Mouse (Mus musculus): ENCODE data around the gene Col9a3. TPM values are rescaled to one million over a fixed set of nuclear protein-coding genes. Genes with fewer than 3 reads are reported as not detected.

The Col9a3 gene
- total and polyA plus RNA-seq, 3 experiments: 0.15 to 0.56 TPM; not detected in 1

GRCm38 (mm10) chr2:180641576-180642554 is 44.3 kb downstream of the Col9a3 start:
- no peaks in the 10 kb centered on the region for H3K36me3 ChIP-seq (ENCODE audit: control insufficient read depth in 1 of 2, insufficient read depth in 2 of 2, low read length in 2 of 2)
- H3K4me3 ChIP-seq (ENCODE audit: control insufficient read depth in 1 of 2, insufficient read depth in 1 of 2, low read depth in 2 of 2, low read length in 2 of 2): no peak overlapping the region
- no peak overlapping the region for H3K27ac ChIP-seq (ENCODE audit: control insufficient read depth, low read depth, low read length)
- peaks cover 0 to 2% of the 10 kb centered on the region in 2 experiments; a peak in 2 of 4 replicates for H3K27me3 ChIP-seq (ENCODE audit: control insufficient read depth in 1 of 2, insufficient read depth in 2 of 2, low read length in 2 of 2)
- H3K4me1 ChIP-seq (ENCODE audit: control insufficient read depth in 1 of 2, insufficient read depth in 2 of 2, low read length in 2 of 2): no peaks in the 10 kb centered on the region
- H3K9ac ChIP-seq (ENCODE audit: control insufficient read depth, low read depth, low read length, poor library complexity, severe bottlenecking): no peak overlapping the region
- DNase-seq (ENCODE audit: low read depth, low spot score): no peak
- H3K79me2 ChIP-seq (ENCODE audit: control insufficient read depth, insufficient read depth, low read length, poor library complexity): no peaks in the 10 kb centered on the region
- no peaks in the 10 kb centered on the region for H3K9me3 ChIP-seq (replicated peaks; ENCODE audit: insufficient read depth, low read length)
- no peak for TF ChIP-seq USF1 (IDR thresholded peaks at IDR 0.05; ENCODE audit: low read depth, low read length)
- no peak for TF ChIP-seq MAZ (IDR thresholded peaks at IDR 0.05; ENCODE audit: low read depth, low read length)
- TF ChIP-seq ZMIZ1 (IDR thresholded peaks at IDR 0.05; ENCODE audit: low read depth, low read length): no peak

- Histone ChIP-seq H3K36me3 (ENCODE audit: control insufficient read depth in 1 of 2, insufficient read depth in 2 of 2, low read length in 2 of 2) (no peaks in the 10 kb centered on the region), H3K9me3 (replicated peaks; ENCODE audit: insufficient read depth, low read length) (no peaks in the 10 kb centered on the region), H3K27ac (ENCODE audit: control insufficient read depth, low read depth, low read length) (no peak within 1 kb of the TSS), H3K27me3 (ENCODE audit: control insufficient read depth in 1 of 2, insufficient read depth in 2 of 2, low read length in 2 of 2) (peaks cover 0 to 3% of the 10 kb centered on the region in 2 experiments; a peak in 3 of 4 replicates), H3K79me2 (ENCODE audit: control insufficient read depth, insufficient read depth, low read length, poor library complexity) (no peaks in the 10 kb centered on the region), H3K4me3 (ENCODE audit: control insufficient read depth in 1 of 2, insufficient read depth in 1 of 2, low read depth in 2 of 2, low read length in 2 of 2) (no peak within 1 kb of the TSS), H3K9ac (ENCODE audit: control insufficient read depth, low read depth, low read length, poor library complexity, severe bottlenecking) (no peak within 1 kb of the TSS), H3K4me1 (ENCODE audit: control insufficient read depth in 1 of 2, insufficient read depth in 2 of 2, low read length in 2 of 2) (no peaks in the 10 kb centered on the region)
- DNase-seq (ENCODE audit: low read depth, low spot score): no peak
- TF ChIP-seq MYB (IDR thresholded peaks at IDR 0.05; ENCODE audit: low read depth, low read length): no peak
- no peak for TF ChIP-seq TCF12 (IDR thresholded peaks at IDR 0.05; ENCODE audit: low read depth, low read length)
- no peak for TF ChIP-seq CHD1 (IDR thresholded peaks at IDR 0.05; ENCODE audit: low read depth, low read length)
- no peak for TF ChIP-seq GATA1 (IDR thresholded peaks at IDR 0.05; ENCODE audit: low read depth, low read length)
- no peak for TF ChIP-seq GABPA (IDR thresholded peaks at IDR 0.05; ENCODE audit: low read depth, low read length)
- no peak for TF ChIP-seq SMC3 (IDR thresholded peaks at IDR 0.05; ENCODE audit: low read depth, low read length)
- TF ChIP-seq NRF1 (IDR thresholded peaks at IDR 0.05; ENCODE audit: insufficient read depth, low read depth, low read length, poor library complexity, severe bottlenecking): no peak
- TF ChIP-seq BHLHE40 (IDR thresholded peaks at IDR 0.05; ENCODE audit: borderline replicate concordance, low read depth, low read length): no peak
- TF ChIP-seq ETS1 (IDR thresholded peaks at IDR 0.05; ENCODE audit: low read depth, low read length): no peak
- no peak for TF ChIP-seq KAT2A (conservative IDR thresholded peaks at IDR 0.05; ENCODE audit: low read depth, low read length)
- no peak for TF ChIP-seq MAFK (IDR thresholded peaks at IDR 0.05; ENCODE audit: borderline replicate concordance, low read depth, low read length)
- no peak for TF ChIP-seq SIN3A (IDR thresholded peaks at IDR 0.05; ENCODE audit: low read length)
- TF ChIP-seq ELF1 (IDR thresholded peaks at IDR 0.05; ENCODE audit: low read depth, low read length): no peak
- TF ChIP-seq NELFE (IDR thresholded peaks at IDR 0.05; ENCODE audit: low read depth, low read length): no peak
- no peak for TF ChIP-seq JUND (IDR thresholded peaks at IDR 0.05; ENCODE audit: low read depth, low read length)
- TF ChIP-seq TBP (IDR thresholded peaks at IDR 0.05; ENCODE audit: low read depth, low read length): no peak
- TF ChIP-seq E2F4 (IDR thresholded peaks at IDR 0.05; ENCODE audit: borderline replicate concordance, low read depth, low read length): no peak
Observed at GRCm38 (mm10) chr2:180642555-180643260, 45.1 kb downstream of the Col9a3 start, which contains the start of gene Tcfl5. Gene Tcfl5, minus strand, starts transcription at chr2:180642708.
